Mouse (Mus musculus): ENCODE results near the gene Itga10.

- TF ChIP-seq POLR2A (IDR thresholded peaks at IDR 0.05; ENCODE audit: low read depth, low read length), result no peak
- no peak for TF ChIP-seq CTCF (conservative IDR thresholded peaks at IDR 0.05; ENCODE audit: insufficient read depth, insufficient read length, low read depth, low read length)
These were observed 42.7 kb upstream of the Itga10 start for GRCm38 (mm10) chr3:96602704-96603084.
